Mouse (Mus musculus): ENCODE measurements at regions not wholly inside any gene's neighbourhood (a gene's known extent, or its start where the extent isn't known, plus 50 kb on each side); places are given as distances from the start of the nearest gene placed in this dataset.

DNA sequence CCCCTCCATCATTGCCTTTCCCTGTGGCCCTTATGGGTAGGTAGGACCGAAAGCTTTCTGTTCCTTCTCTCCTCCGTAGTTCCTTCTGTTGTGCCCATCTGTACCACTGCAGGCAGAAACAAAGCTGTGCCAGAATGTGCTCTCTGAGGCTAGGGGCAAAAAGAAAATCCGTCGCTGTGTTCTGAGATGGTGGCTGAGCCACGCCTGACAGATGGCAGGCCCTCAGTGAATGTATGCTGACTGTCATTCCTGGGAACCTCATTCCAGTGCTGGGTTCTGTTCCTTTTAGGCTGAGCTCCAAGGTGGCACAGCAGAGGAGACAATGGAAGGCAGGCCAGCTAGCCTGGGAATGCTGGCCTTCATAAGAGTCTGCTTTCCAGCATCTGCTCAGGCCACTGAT lies 54.0 kb upstream of the Boc start:
- H3K36me3 ChIP-seq = no peaks in the 10 kb centered on the region
- H3K9ac ChIP-seq = no peak overlapping the region
- H3K9me3 ChIP-seq (replicated peaks) = no peaks in the 10 kb centered on the region
- no peak overlapping the region for H3K27ac ChIP-seq (ENCODE audit: poor library complexity, severe bottlenecking)
- peaks cover 23% of the 10 kb centered on the region for H3K4me1 ChIP-seq (replicated peaks)
- H3K27me3 ChIP-seq (replicated peaks) = no peaks in the 10 kb centered on the region
- H3K4me3 ChIP-seq = no peak overlapping the region
- ATAC-seq (ENCODE audit: insufficient number of reproducible peaks, low FRiP score) = no peak
- 70% methylated on average over 5 of the region's 5 CpGs for WGBS
- no peak overlapping the region for H3K4me2 ChIP-seq

GRCm38 (mm10) chr16:44611525-44611924 lies 52.8 kb upstream of the Boc start:
- ATAC-seq (ENCODE audit: insufficient number of reproducible peaks, low FRiP score) = no peak
- 85% methylated on average over 6 of the region's 6 CpGs for WGBS

GRCm38 (mm10) chr16:44608586-44608985 lies 49.9 kb upstream of the Boc start:
- Histone ChIP-seq H3K36me3 (no peaks in the 10 kb centered on the region), H3K9me3 (replicated peaks) (no peaks in the 10 kb centered on the region), H3K4me1 (replicated peaks) (no peaks in the 10 kb centered on the region), H3K9ac (no peak overlapping the region), H3K27ac (ENCODE audit: poor library complexity, severe bottlenecking) (no peak overlapping the region), H3K27me3 (replicated peaks) (no peaks in the 10 kb centered on the region), H3K4me2 (no peak overlapping the region), H3K4me3 (no peak overlapping the region)
- ATAC-seq (ENCODE audit: insufficient number of reproducible peaks, low FRiP score) = no peak
- WGBS = 87% methylated on average over 1 of the region's 1 CpGs

More at GRCm38 (mm10) chr16:44611525-44611924, 52.8 kb upstream of the Boc start:
- no peaks in the 10 kb centered on the region for H3K36me3 ChIP-seq
- peaks cover 16% of the 10 kb centered on the region for H3K4me1 ChIP-seq (replicated peaks)
- H3K4me2 ChIP-seq = no peak overlapping the region
- no peak overlapping the region for H3K9ac ChIP-seq
- H3K9me3 ChIP-seq (replicated peaks) = no peaks in the 10 kb centered on the region
- H3K4me3 ChIP-seq = no peak overlapping the region
- H3K27me3 ChIP-seq (replicated peaks) = no peaks in the 10 kb centered on the region
- H3K27ac ChIP-seq (ENCODE audit: poor library complexity, severe bottlenecking) = no peak overlapping the region

Measured in heart, embryonic 12.5 days (tissue).